Mouse (Mus musculus): ENCODE measurements around the gene Cdhr4. TPM values are rescaled to one million over a fixed set of nuclear protein-coding genes. Genes with fewer than 3 reads are reported as not detected.
A peak's percentile ranks its signal among the peaks of the same experiment; 100 is the strongest.

The Cdhr4 gene
- total RNA-seq (2021), result 1 to 10 TPM in 1 of 2 experiments, not detected in 1; 2.2 TPM

DNA sequence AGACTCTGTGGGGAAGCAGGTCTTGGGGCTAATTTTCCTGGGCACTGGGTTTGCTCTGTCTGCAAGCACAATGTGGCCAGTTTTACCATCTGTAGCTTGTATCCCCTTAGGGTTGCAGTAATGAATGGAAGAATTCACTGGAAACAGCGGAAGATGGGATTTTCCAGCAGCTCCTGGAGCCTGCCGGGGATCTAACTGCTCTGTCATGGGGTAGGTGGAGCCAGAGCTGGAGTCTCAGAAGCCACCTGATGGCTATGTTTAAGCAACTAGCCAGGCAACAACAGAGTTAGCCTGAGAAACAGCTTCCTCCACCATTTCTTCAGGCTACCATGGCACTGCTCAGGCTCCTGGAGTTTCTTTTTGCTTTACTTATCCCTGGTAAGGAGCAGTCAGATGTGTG lies at the start of gene Cdhr4:
Gene Cdhr4, plus strand, starts transcription at position 301 of the 400 bp plus-strand sequence.
- intact Hi-C loops (cut with DNase I), result no loop called here
- DNase-seq (ENCODE audit: extremely low spot score in 1 of 2, low spot score in 2 of 2), result no peak

DNA sequence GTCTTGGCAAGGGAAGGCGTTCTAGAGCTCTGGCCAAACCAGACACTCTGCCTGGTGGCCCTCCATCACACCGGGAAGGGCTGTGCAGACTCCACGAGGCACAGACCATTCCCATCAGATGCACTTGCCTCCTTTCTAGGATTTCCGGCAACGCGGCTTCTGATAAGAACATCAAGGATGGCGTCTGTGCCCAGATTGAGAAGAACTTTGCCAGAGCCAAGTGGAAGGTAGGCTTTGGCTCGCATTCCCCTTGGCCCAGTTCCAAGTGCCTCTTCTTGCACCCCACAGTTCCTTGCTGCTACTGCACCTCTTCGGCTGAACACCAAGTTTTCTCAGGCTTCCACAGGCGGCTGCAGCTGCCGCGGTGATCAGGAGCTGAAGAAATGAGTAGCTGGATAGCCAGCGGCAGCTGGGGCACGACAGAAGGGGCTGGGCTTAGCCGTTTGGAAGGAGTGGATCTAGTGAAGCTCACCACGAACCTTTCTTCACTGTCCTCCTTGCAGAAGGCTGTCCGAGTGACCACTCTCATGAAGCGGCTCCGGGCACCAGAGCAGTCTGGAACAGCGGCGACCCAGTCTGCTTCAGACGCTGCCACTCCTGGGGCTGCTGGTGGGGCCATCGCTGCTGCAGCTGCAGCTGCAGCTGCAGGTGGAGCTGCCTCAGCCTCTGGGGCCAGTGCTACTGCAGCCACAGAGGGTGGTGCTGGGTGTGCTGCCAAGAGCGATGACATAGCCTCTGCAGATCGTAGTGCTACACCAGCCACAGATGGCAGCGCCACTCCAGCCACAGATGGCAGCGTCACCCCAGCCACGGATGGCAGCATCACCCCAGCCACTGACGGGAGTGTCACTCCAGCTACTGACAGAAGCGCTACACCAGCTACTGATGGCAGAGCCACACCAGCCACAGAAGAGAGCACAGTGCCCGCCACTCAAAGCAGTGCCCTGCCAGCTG lies 44.8 kb upstream of the Cdhr4 start:
- no peak for DNase-seq (ENCODE audit: extremely low spot score in 1 of 2, low spot score in 2 of 2)
- intact Hi-C loops (cut with DNase I), result no loop called here

DNA sequence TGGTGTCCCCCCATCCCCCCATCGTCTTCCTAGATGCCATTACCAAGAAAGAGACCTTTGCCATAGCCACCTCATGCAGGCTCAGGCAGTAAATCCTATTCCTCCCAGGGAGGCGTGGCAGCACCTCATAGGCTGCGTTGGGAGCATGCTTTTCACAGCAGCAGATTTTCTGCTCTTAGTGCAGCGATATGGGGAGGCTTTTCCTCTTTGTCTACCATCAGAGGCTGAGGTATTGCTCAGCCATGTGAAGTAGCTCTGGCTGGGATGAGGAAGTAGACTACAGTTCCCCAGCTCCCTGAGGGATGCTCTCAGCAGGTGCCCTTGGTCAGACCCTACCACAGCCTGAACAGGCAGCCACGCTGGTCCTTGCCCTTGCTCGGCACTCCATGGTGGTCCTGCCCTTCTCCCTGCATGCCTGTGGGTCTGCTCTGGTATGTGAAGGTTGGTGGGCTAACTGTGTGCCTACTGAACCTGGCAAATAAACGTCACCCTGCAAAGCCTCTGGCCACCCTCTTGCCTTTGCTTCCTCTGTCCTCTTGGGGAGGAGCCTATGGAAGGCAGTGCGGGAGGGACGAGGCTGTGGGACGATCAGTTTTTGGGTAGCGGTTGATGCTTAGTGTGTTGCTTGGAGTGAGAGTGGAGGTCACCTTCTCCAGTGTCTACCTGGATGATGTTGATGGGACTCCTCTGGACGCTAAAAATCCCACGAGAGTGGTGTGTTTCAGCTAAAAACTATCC lies 42.9 kb upstream of the Cdhr4 start:
- DNase-seq (ENCODE audit: extremely low spot score in 1 of 2, low spot score in 2 of 2), result no peak
- intact Hi-C loops (cut with DNase I), result no loop called here

DNA sequence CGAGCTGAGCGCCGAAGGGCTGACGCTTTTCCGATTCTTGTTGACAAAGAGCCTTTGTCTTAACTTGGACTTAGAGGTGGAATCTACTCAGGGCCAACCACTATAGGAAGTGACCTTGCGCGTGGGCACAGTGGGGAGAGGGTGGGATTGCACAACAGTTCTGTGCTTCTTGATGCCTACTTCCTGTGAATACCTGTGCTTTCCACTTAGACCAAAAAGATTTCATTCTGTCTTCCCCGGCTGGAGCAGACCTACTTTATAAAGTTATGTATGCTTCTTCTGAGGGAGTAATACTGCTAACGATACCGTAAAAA lies 42.4 kb upstream of the Cdhr4 start, which contains the start of gene Traip:
Gene Traip, plus strand, starts transcription at position 215 of the 314 bp plus-strand sequence.
- intact Hi-C loops (cut with DNase I), result no loop called here

DNA sequence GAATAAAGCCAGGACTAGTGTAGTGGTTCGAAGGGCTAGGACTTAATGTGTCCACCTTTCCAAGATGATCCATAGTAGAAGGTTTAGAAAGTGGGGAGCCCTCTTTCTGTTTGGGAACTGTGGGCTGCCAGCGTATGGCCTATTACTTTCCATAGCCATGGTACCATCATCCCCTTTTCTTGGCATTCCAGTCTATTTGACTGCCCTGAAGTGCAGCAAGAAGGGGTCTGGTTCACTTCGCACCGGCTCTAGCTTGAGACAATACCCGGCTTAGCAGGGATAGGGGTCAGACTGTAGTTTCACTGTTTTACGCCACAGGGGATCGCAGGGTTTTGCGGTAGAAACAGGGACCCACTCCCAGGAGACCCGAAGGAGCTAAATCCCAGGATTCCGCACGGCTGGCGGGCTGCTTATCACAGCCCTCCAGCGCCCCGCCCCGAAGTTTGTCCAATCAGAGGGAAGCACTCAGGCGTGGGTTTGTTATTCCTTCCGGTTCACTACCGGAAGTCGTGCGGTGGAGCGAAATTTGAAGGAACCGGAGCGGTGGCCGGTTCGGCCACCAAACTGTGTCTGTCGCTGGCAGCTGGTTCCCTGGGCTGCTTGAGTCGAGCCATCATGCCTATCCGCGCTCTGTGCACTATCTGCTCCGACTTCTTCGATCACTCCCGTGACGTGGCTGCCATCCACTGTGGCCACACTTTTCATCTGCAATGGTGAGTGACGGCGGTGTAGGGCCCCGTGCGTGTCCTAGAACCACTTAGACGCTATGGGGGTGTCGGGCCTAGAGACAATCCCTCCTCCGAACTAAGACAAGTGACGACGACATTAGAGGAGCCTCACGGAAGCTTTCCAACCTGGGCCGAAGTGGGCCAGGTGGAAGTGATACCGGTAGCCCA lies 41.6 kb upstream of the Cdhr4 start:
- intact Hi-C loops (cut with DNase I), result no loop called here
- DNase-seq (ENCODE audit: extremely low spot score in 1 of 2, low spot score in 2 of 2), result peak; percentile 91 to 97

More for the DNA sequence above, 42.4 kb upstream of the Cdhr4 start, which contains the start of gene Traip:
- no peak for DNase-seq (ENCODE audit: extremely low spot score in 1 of 2, low spot score in 2 of 2)

DNA sequence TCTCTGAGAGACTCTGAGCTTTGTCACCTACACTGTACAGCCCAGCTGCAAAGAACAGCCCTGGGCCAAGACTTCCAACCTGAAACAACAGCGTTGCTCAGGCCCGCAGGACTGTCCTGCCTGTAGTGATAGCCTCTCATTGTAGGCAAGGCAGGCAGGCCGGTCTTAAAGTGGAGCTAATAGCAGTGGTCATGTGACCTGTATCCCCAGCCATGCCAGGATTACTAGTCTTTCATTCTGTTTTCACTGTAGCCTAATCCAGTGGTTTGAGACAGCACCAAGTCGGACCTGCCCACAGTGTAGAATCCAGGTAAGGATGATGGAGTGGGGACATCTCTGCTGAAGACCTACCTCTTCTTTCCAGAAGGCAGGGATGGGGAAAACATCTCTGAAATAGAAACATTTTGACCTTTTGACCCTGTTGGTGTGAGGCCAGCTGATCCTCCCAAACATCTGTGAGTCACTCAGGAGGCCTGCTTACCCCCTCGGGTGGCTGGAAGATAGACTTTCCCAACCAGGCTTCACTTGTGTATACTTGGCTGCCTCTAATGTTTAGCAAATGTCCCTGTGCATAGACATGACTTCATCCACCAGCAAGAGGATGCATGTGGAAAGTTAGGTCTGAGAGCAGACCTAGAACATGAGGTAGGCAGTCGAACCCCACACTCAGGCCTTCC lies 36.5 kb upstream of the Cdhr4 start:
- intact Hi-C loops (cut with DNase I), result no loop called here
- DNase-seq (ENCODE audit: extremely low spot score in 1 of 2, low spot score in 2 of 2), result no peak

DNA sequence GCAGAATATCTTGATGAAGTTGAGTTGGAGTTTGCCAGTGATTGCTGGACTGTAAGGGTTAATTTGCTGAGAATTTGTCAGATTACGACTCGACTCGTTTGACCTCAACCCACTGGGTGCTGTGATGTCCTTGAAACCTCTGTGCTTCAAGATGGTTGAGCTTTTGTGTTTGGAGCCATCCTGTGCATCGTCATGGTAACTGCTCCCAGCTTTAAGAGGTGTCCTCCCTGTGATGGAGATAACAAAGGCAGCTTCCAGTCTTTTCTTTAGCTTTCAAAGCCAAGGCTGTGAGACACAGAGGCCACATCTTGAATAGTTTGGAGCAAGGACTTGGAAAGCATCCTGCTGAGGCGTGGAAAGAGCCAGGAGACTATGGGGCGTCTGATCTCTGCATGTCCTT lies 35.2 kb upstream of the Cdhr4 start:
- intact Hi-C loops (cut with DNase I), result no loop called here

DNA sequence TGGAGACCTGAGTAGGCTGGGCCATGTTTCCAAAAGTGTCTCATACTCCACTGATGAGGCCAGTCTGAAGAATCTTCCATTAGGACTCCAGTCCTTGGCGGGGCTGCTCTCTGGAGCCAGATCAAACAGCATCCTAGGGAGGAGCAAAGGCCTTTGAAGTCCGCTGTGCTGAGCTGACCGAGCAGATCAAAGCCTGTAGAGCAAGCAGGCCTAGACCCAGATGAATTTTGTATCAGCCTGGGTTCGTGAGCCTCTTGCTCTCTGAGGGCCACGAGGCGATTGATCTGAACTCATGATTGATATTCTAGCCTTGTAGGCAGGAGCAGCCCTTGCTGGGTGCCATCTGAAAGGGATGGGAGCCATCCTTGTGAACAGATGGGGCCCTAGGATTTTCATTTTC lies 32.4 kb upstream of the Cdhr4 start:
- peak in 1 of 2 experiments; percentile 78 for DNase-seq (ENCODE audit: extremely low spot score in 1 of 2, low spot score in 2 of 2)
- intact Hi-C loops (cut with DNase I), result loop anchor here (5.0 kb wide), 2 partner anchors 92 to 107 kb away; partner anchors contain the start of gene Amigo3

More for the DNA sequence above, 35.2 kb upstream of the Cdhr4 start:
- no peak for DNase-seq (ENCODE audit: extremely low spot score in 1 of 2, low spot score in 2 of 2)

DNA sequence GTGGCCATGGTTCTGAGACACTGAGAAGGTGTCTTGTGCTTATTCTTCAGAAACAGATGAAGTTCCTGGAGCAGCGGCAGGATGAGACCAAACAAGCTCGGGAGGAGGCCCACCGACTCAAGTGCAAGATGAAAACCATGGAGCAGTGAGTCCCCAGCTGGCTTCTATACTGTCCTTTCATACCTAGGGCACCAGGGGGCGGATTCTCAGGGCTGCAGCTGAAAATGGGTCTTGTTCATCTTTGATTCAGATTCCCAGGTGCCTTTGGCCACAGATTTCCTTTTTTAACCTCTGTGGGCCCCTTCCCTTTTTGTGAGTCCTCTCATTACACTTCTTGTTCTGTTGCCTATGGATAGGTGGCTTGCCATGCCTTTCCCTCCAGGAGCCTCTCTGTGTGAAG lies 31.4 kb upstream of the Cdhr4 start:
- DNase-seq (ENCODE audit: extremely low spot score in 1 of 2, low spot score in 2 of 2), result no peak
- intact Hi-C loops (cut with DNase I), result loop anchor here (5.0 kb wide), 2 partner anchors 91 to 106 kb away; partner anchors contain the start of gene Amigo3

DNA sequence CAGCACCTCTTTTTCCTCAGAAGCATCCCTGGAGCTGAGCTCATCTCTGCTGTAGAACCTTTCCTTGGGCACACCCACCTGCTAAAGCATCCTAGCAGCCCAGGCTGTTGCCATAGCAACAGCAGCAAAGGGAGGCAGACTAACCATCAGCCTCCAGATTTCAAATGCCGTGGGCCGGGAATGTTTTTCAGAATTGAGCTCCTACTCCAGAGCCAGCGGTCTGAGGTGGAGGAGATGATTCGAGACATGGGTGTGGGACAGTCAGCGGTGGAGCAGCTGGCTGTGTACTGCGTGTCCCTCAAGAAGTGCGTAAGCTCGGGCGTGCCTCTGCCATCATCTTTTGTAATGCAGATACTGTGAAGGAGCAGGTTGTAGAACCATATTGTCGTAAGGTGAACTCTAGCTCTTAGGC lies 30.9 kb upstream of the Cdhr4 start:
- DNase-seq (ENCODE audit: extremely low spot score in 1 of 2, low spot score in 2 of 2), result peak; percentile 78 to 79
- intact Hi-C loops (cut with DNase I), result loop anchor here (5.0 kb wide), 2 partner anchors 91 to 106 kb away; partner anchors contain the start of gene Amigo3

DNA sequence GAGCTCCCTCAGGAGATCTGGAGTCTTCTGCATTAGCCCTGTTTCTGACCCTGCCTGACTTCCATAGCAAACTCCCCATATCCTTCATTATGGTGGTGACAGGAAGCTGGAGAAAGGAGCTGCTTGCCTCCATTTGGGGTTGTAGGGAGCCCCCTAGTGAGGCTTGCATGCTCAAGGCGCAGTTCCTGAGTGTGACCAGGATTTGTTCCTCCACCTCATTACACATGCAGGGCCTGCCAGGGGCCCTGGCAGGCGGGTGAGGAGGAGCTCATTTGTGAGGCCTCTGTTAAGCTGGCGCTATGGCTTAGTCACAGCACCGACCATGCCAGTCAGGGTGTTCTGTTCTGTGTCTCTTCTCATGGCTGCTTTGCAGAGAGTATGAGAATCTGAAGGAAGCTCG lies 30.4 kb upstream of the Cdhr4 start:
- DNase-seq (ENCODE audit: extremely low spot score in 1 of 2, low spot score in 2 of 2), result peak; percentile 72 to 75
- intact Hi-C loops (cut with DNase I), result loop anchor here (1.0 to 5.0 kb wide), 3 partner anchors 61 to 105 kb away; partner anchors contain the start of gene Amigo3

DNA sequence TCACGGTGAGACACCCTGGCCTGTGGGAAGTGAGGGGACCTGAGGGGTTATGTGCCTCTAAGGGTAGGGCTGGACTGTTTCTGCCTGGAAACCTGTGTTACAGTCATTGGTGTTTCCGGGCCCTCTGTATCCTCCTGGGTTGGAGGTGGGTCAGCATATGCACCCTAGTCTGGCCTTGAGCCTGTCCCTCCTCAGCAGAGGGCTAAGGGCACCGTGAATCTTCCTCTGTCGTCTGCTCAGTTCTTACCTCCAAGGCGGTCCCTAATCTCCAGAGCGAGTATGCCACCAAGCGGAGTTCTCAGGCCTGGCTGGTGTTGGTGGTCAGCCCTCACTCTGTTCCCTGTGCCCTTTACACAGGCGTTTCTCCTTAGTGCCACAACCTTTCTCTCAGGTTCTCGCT lies 29.4 kb upstream of the Cdhr4 start:
- DNase-seq (ENCODE audit: extremely low spot score in 1 of 2, low spot score in 2 of 2), result no peak
- intact Hi-C loops (cut with DNase I), result loop anchor here (1.0 to 5.0 kb wide), 4 partner anchors 23 to 104 kb away; partner anchors contain the start of gene Amigo3

DNA sequence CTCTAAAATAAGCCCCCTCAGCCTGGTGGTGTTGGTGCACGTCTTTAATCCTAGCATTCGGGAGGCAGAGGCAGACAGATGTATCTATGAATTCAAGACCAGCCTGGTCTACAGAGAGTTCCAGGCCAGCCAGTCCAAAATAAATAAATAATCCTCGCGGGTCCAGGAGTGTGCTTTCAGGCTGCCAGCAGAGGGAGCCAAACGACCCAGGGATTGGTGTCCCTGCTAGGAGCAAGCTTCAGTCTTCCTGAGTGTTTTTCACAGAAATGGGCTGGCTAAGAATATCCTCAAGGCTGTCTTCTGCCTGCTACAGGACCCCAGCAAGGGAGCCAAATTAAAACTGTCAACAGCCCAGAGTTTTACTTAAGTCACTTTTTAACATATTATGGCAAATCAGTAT lies 28.6 kb upstream of the Cdhr4 start:
- intact Hi-C loops (cut with DNase I), result loop anchor here (1.0 to 5.0 kb wide), 3 partner anchors 23 to 104 kb away; partner anchors contain the start of gene Amigo3
- DNase-seq (ENCODE audit: extremely low spot score in 1 of 2, low spot score in 2 of 2), result peak; percentile 63 to 89

DNA sequence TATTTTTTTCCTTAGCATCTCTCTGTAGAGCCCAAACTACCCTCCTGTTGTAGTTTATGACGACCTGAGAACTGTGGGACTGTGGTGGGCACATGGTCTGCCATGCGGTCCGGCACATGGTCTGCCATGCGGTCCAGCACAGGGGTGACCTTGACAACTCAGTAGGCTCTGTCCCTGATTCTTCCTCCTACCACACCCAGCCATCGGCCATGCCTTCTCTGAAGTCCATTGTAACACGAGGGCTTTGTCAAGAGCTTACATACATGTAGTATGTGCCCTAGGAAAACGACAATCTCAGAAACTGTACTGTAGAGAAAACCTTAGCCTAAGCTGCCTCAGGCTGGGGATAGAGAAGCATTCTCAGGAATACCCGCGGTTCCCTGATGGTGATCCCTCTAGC lies 27.6 kb upstream of the Cdhr4 start:
- intact Hi-C loops (cut with DNase I), result loop anchor here (5.0 kb wide), 2 partner anchors 88 to 103 kb away; partner anchors contain the start of gene Amigo3
- DNase-seq (ENCODE audit: extremely low spot score in 1 of 2, low spot score in 2 of 2), result no peak

DNA sequence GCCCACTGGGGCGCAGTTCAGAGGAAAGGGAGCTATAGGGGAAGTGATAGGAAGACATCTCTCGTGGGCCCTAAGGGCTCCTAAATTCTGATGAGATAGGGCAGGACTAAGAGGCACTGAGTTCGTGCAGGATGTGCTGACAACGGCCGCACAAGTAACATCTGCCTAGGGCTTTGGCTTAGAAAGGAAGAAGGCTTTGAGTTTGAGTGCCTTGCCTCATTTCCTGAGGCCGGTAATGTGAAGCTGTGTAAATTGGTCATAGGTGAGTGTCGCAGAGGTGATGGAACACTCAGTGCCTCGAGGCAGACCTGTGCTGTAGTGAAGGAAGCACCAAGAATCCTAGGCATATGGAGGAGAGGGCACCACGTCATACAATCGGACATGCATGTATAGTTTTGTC lies 25.6 kb upstream of the Cdhr4 start:
- intact Hi-C loops (cut with DNase I), result no loop called here
- DNase-seq (ENCODE audit: extremely low spot score in 1 of 2, low spot score in 2 of 2), result no peak

DNA sequence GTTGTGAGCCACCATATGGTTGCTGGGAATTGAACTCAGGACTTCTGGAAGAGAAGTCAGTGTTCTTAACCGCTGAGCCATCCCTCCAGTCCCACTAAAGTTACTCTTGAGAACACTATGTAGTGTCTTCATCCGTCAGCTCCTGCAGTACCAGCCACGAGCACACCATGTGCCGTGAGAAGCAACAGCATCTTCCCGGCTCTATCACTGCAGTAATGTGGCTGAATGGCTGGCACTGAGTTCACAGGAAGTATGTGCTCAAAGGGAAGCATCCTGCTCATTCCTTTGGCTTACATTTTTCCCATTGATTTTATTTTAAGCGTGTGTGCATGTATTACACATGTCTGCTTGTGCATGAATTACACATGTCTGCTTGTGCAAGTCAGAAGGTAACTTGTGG lies 24.9 kb upstream of the Cdhr4 start:
- no peak for DNase-seq (ENCODE audit: extremely low spot score in 1 of 2, low spot score in 2 of 2)
- intact Hi-C loops (cut with DNase I), result no loop called here

DNA sequence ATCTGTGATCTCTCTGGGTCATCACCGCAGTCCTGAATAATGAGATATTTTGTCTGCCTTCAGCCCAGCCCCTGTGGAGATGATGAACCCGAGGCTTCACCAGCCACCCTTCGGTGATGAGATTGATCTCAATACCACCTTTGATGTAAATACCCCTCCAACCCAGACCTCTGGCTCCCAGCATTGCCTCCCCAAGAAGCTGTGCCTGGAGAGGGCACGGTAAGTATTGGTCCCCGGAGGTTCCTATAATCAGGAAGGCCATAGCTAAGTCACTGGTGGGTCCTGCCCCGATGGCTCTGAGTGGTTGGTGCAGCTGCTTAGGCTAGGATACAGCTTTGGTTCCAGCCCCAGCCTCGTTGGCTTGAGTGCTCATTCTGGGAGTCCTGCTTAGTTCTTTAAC lies 23.8 kb upstream of the Cdhr4 start:
- intact Hi-C loops (cut with DNase I), result no loop called here
- DNase-seq (ENCODE audit: extremely low spot score in 1 of 2, low spot score in 2 of 2), result no peak

DNA sequence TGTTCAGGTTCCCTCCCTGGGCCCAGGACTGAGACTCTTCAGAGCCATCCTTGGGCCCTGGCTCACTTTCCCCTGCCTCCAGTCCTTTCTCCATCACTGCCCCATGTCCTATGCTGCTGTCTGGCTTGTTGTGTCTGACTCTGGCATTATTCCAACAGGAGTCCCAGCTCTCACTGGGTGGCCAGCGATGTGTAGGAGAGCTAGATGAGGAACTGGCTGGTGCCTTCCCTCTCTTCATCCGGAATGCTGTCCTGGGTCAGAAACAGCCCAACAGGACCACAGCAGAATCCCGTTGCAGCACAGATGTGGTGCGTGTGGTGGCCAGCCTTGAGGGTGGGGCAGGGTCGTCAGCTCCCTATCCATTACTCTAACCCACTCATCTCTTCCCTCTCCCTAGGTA lies 22.0 kb upstream of the Cdhr4 start:
- intact Hi-C loops (cut with DNase I), result no loop called here
- no peak for DNase-seq (ENCODE audit: extremely low spot score in 1 of 2, low spot score in 2 of 2)
